Mouse (Mus musculus): ENCODE results near the gene Mogat2. TPM values are rescaled to one million over a fixed set of nuclear protein-coding genes. Genes with fewer than 3 reads are reported as not detected.

The Mogat2 gene
- total and polyA plus RNA-seq, 2 experiments from 2014 or later, result 0.18 to 0.24 TPM

- DNase-seq, result no peak
- Histone ChIP-seq H3K4me1 (ENCODE audit: insufficient read depth) (peaks cover 31% of the 10 kb centered on the region), H3K9ac (peak overlapping the region; percentile 89), H3K27ac (ENCODE audit: low read depth, low read length) (no peak overlapping the region), H3K4me2 (ENCODE audit: low read depth) (peak overlapping the region; percentile 90), H3K4me3 (ENCODE audit: low read depth, low read length) (peak overlapping the region; percentile 63), H3K27me3 (ENCODE audit: insufficient read depth, low read length) (no peaks in the 10 kb centered on the region), H3K9me3 (ENCODE audit: low read length) (no peaks in the 10 kb centered on the region), H3K36me3 (ENCODE audit: insufficient read depth) (no peaks in the 10 kb centered on the region; the same call in 1 of the 2 replicates)
- 7% methylated on average over 42 of the region's 42 CpGs for WGBS
- TF ChIP-seq CTCF (IDR thresholded peaks at IDR 0.05; ENCODE audit: low read depth), result no peak
- ATAC-seq, result no peak; the same call in 1 of the 2 replicates
Observed at GRCm38 (mm10) chr7:99268951-99269945, 30.8 kb upstream of the Mogat2 start.

GRCm38 (mm10) chr7:99268506-99268900 lies 30.1 kb upstream of the Mogat2 start:
- no peak for TF ChIP-seq CTCF (IDR thresholded peaks at IDR 0.05; ENCODE audit: low read depth)
- Histone ChIP-seq H3K9ac (peak overlapping the region; percentile 89), H3K9me3 (ENCODE audit: low read length) (no peaks in the 10 kb centered on the region), H3K27me3 (ENCODE audit: insufficient read depth, low read length) (no peaks in the 10 kb centered on the region), H3K4me3 (ENCODE audit: low read depth, low read length) (peak overlapping the region; percentile 63), H3K4me2 (ENCODE audit: low read depth) (peak overlapping the region; percentile 90), H3K4me1 (ENCODE audit: insufficient read depth) (peaks cover 25% of the 10 kb centered on the region), H3K36me3 (ENCODE audit: insufficient read depth) (no peaks in the 10 kb centered on the region), H3K27ac (ENCODE audit: low read depth, low read length) (peak overlapping the region; percentile 97)
- DNase-seq, result no peak
- WGBS, result under 1% methylated on average over 29 of the region's 29 CpGs
- peak; percentile 10 for ATAC-seq

DNA sequence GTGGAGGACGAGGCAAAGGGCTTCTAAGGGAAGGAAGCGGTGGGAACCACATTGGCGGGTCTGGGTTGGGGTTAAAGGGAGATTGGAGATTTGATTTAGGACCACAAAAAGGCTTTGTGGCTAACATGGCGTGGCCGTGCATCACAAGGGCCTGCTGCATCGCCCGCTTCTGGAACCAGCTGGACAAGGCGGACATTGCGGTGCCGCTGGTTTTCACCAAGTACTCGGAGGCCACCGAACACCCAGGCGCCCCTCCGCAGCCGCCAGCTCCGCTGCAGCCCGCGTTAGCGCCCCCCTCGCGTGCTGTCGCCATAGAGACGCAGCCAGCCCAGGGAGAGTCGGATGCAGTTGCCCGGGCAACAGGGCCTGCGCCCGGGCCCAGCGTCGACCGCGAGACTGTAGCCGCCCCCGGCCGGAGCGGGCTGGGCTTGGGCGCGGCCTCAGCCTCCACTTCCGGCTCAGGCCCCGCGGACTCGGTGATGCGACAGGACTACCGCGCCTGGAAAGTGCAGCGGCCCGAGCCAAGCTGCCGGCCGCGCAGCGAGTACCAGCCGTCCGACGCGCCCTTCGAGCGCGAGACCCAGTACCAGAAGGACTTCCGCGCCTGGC lies 29.6 kb upstream of the Mogat2 start:
- Histone ChIP-seq H3K9ac (peak overlapping the region; percentile 89), H3K27ac (ENCODE audit: low read depth, low read length) (peak overlapping the region; percentile 97), H3K4me2 (ENCODE audit: low read depth) (peak overlapping the region; percentile 90), H3K27me3 (ENCODE audit: insufficient read depth, low read length) (no peaks in the 10 kb centered on the region), H3K36me3 (ENCODE audit: insufficient read depth) (no peaks in the 10 kb centered on the region), H3K4me1 (ENCODE audit: insufficient read depth) (peaks cover 25% of the 10 kb centered on the region), H3K9me3 (ENCODE audit: low read length) (no peaks in the 10 kb centered on the region), H3K4me3 (ENCODE audit: low read depth, low read length) (peak overlapping the region; percentile 63)
- DNase-seq (peak; percentile 91), ATAC-seq (peak; percentile 90)
- WGBS, result 1% methylated on average over 59 of the region's 59 CpGs
- peak; percentile 19; the same call in 1 of the 2 replicates for TF ChIP-seq CTCF (IDR thresholded peaks at IDR 0.05; ENCODE audit: low read depth)

DNA sequence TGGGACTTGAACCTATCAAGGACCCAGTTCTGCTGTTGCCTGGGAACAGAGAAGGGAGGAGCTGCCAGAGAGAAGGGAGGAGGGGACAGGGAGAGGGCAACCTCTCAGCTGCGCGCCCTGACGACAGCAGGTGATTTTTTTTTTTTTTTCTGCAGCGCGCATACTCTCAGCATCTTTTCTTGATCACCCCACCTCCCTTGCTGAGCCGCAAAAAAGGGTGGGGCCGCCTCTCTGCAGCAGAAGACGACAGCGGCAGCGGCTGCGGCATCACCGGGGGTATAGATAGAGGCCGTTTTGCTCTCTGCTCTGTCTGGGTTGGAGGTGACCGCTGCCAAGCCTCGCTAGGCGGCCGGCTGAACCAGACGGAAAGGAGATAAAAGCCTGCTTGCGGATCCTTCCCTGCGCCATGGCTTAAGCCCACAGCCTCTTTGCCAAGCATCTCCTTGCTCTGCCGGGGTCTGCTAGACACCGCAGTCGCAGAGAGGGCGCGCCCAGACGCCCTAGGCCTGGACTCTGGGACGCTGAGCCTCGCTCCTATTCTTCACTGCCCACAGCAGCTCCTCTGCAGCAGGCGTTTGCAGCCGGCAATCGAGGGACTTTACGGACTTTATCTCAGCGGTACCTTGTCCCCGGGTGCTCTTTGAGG lies 29.0 kb upstream of the Mogat2 start, which contains the start of gene Map6:
Gene Map6, plus strand, starts transcription at position 197 of the 646 bp plus-strand sequence.
- Histone ChIP-seq H3K36me3 (ENCODE audit: insufficient read depth) (no peaks in the 10 kb centered on the region), H3K4me1 (ENCODE audit: insufficient read depth) (peaks cover 24% of the 10 kb centered on the region), H3K27ac (ENCODE audit: low read depth, low read length) (peak within 1 kb of the TSS; percentile 97), H3K27me3 (ENCODE audit: insufficient read depth, low read length) (no peaks in the 10 kb centered on the region), H3K4me2 (ENCODE audit: low read depth) (peak within 1 kb of the TSS; percentile 90), H3K4me3 (ENCODE audit: low read depth, low read length) (peak within 1 kb of the TSS; percentile 63), H3K9ac (peak within 1 kb of the TSS; percentile 89), H3K9me3 (ENCODE audit: low read length) (no peaks in the 10 kb centered on the region)
- ATAC-seq (peak; percentile 81), DNase-seq (peak; percentile 87)
- WGBS, result 1% methylated on average over 33 of the region's 34 CpGs
- TF ChIP-seq CTCF (IDR thresholded peaks at IDR 0.05; ENCODE audit: low read depth), result peak; percentile 4; the same call in 1 of the 2 replicates

- no peak overlapping the region for H3K9ac ChIP-seq
- ATAC-seq (no peak), DNase-seq (no peak)
- no peak overlapping the region for H3K4me3 ChIP-seq (ENCODE audit: low read depth, low read length)
- no peaks in the 10 kb centered on the region for H3K27me3 ChIP-seq (ENCODE audit: insufficient read depth, low read length)
- 0 out of 2 replicates have a peak, but pooled peaks cover 5% of the 10 kb centered on the region for H3K4me1 ChIP-seq (ENCODE audit: insufficient read depth)
- H3K36me3 ChIP-seq (ENCODE audit: insufficient read depth), result no peaks in the 10 kb centered on the region
- H3K4me2 ChIP-seq (ENCODE audit: low read depth), result no peak overlapping the region
- no peaks in the 10 kb centered on the region for H3K9me3 ChIP-seq (ENCODE audit: low read length)
- TF ChIP-seq CTCF (IDR thresholded peaks at IDR 0.05; ENCODE audit: low read depth), result no peak
- H3K27ac ChIP-seq (ENCODE audit: low read depth, low read length), result no peak overlapping the region
Observed at GRCm38 (mm10) chr7:99264597-99264996, 26.2 kb upstream of the Mogat2 start.

DNA sequence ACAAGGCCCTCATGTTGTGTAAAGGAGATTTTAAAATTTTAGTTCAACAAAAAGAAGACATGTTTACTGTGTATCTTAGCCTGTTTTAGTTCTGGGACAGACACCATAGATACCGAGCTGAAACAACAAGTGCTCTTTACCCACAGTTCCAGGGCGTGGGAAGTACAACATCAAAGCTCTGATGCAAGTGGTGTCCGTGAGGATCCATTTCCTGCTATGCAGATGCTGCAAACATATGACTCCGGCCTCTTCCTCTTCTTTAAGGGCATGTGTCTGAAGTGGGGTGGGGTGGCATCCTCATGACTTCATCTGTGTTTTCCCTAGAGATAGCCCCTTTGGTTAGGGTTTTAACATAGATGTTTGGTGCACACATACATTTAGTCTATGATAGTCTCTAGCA lies 25.1 kb upstream of the Mogat2 start:
- WGBS, result 74% methylated on average over 4 of the region's 4 CpGs
- no peak for DNase-seq
- Histone ChIP-seq H3K4me3 (ENCODE audit: low read depth, low read length) (no peak overlapping the region), H3K4me1 (ENCODE audit: insufficient read depth) (0 out of 2 replicates have a peak, but pooled peaks cover 5% of the 10 kb centered on the region), H3K27ac (ENCODE audit: low read depth, low read length) (no peak overlapping the region), H3K36me3 (ENCODE audit: insufficient read depth) (no peaks in the 10 kb centered on the region), H3K9me3 (ENCODE audit: low read length) (no peaks in the 10 kb centered on the region), H3K9ac (no peak overlapping the region), H3K4me2 (ENCODE audit: low read depth) (no peak overlapping the region), H3K27me3 (ENCODE audit: insufficient read depth, low read length) (no peaks in the 10 kb centered on the region)
- no peak for TF ChIP-seq CTCF (IDR thresholded peaks at IDR 0.05; ENCODE audit: low read depth)
- no peak for ATAC-seq
